Mouse (Mus musculus): ENCODE results near the gene Arsb. TPM values are rescaled to one million over a fixed set of nuclear protein-coding genes. Genes with fewer than 3 reads are reported as not detected.
A peak's percentile ranks its signal among the peaks of the same experiment; 100 is the strongest.

The Arsb gene
- polyA plus RNA-seq, 1 experiment from 2014 or later, result 4.9 TPM

DNA sequence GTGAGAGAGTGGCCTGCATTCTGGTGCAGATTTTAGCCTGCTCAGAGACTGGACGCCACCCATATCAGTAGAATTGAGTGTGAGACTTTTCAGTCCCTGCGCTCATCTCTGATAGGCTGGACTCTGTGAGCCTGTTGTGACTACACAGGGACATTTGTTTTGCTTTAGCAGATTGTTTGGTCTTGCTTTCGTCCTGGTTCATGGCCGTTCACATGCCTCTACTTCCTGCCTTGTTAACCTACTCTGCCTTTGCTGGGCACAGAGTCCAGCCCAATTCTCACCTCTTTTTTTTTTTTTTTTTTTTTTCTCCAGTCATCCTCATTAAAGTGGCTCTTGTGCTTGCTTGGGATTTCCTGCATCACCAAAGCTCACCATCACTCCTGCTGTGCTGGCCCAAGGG lies 79.2 kb downstream of the Arsb start:
- no peaks in the 10 kb centered on the region for H3K9me3 ChIP-seq (ENCODE audit: control insufficient read depth, low read length)
- DNase-seq (ENCODE audit: low spot score) (no peak), ATAC-seq (ENCODE audit: low FRiP score, low TSS enrichment) (no peak)
- no peak overlapping the region for H3K27ac ChIP-seq (replicated peaks)
- WGBS, result 72% methylated on average over 4 of the region's 4 CpGs
- TF ChIP-seq EP300 (optimal IDR thresholded peaks at IDR 0.05) (no peak), CTCF (IDR thresholded peaks at IDR 0.05; ENCODE audit: low read depth) (no peak)
- no peaks in the 10 kb centered on the region for H3K36me3 ChIP-seq (ENCODE audit: control insufficient read depth, insufficient read depth, low read length)
- no peak overlapping the region for H3K4me3 ChIP-seq (ENCODE audit: low read depth, low read length)
- H3K4me1 ChIP-seq (replicated peaks; ENCODE audit: control insufficient read depth, insufficient read depth), result no peaks in the 10 kb centered on the region
- H3K9ac ChIP-seq (ENCODE audit: low read length), result no peak overlapping the region
- no peaks in the 10 kb centered on the region for H3K27me3 ChIP-seq (ENCODE audit: control insufficient read depth, insufficient read depth, low read length)
- H3K4me2 ChIP-seq (replicated peaks; ENCODE audit: low read depth), result no peak overlapping the region

GRCm38 (mm10) chr13:93852419-93853138 lies 81.1 kb downstream of the Arsb start:
- DNase-seq (ENCODE audit: low spot score) (no peak), ATAC-seq (ENCODE audit: low FRiP score, low TSS enrichment) (no peak)
- Histone ChIP-seq H3K4me3 (ENCODE audit: low read depth, low read length) (no peak overlapping the region), H3K36me3 (ENCODE audit: control insufficient read depth, insufficient read depth, low read length) (no peaks in the 10 kb centered on the region), H3K27me3 (ENCODE audit: control insufficient read depth, insufficient read depth, low read length) (no peaks in the 10 kb centered on the region), H3K27ac (replicated peaks) (no peak overlapping the region), H3K4me1 (replicated peaks; ENCODE audit: control insufficient read depth, insufficient read depth) (no peaks in the 10 kb centered on the region), H3K9me3 (ENCODE audit: control insufficient read depth, low read length) (no peaks in the 10 kb centered on the region), H3K4me2 (replicated peaks; ENCODE audit: low read depth) (no peak overlapping the region), H3K9ac (ENCODE audit: low read length) (no peak overlapping the region)
- WGBS, result 60% methylated on average over 14 of the region's 14 CpGs
- no peak for TF ChIP-seq EP300 (optimal IDR thresholded peaks at IDR 0.05)
- TF ChIP-seq CTCF (IDR thresholded peaks at IDR 0.05; ENCODE audit: low read depth), result no peak

GRCm38 (mm10) chr13:93853767-93854166 lies 82.3 kb downstream of the Arsb start:
- no peak for ATAC-seq (ENCODE audit: low FRiP score, low TSS enrichment)
- no peak overlapping the region for H3K27ac ChIP-seq (replicated peaks)
- 90% methylated on average over 6 of the region's 6 CpGs for WGBS

DNA sequence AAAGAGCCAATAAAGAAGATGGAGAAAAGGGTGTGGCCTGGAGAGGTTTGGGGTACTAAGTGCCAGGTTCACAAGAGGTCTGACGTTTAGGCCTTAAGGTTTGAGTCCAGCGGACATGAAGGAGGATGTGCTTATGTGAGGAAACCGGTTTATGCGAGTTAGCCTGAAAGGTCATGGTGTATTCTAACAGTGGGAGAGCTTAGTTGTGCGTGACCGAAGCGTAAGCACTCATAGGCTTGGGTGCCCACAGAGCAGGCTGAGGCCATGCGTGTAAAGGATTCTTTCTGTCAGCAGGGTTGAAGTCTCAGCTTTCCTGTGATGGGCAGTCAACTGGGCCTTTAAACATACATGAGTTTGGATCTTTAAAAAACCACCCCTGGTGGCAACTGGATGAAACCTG lies 82.9 kb downstream of the Arsb start:
- no peak for ATAC-seq (ENCODE audit: low FRiP score, low TSS enrichment)
- Histone ChIP-seq H3K27ac (replicated peaks) (no peak overlapping the region), H3K9me3 (ENCODE audit: control insufficient read depth, low read length) (no peaks in the 10 kb centered on the region), H3K4me2 (replicated peaks; ENCODE audit: low read depth) (no peak overlapping the region), H3K4me3 (ENCODE audit: low read depth, low read length) (no peak overlapping the region), H3K36me3 (ENCODE audit: control insufficient read depth, insufficient read depth, low read length) (no peaks in the 10 kb centered on the region), H3K9ac (ENCODE audit: low read length) (no peak overlapping the region), H3K27me3 (ENCODE audit: control insufficient read depth, insufficient read depth, low read length) (no peaks in the 10 kb centered on the region), H3K4me1 (replicated peaks; ENCODE audit: control insufficient read depth, insufficient read depth) (no peaks in the 10 kb centered on the region)
- 91% methylated on average over 8 of the region's 8 CpGs for WGBS
- TF ChIP-seq EP300 (optimal IDR thresholded peaks at IDR 0.05) (no peak), CTCF (IDR thresholded peaks at IDR 0.05; ENCODE audit: low read depth) (no peak)
- DNase-seq (ENCODE audit: low spot score), result no peak

More at GRCm38 (mm10) chr13:93853767-93854166, 82.3 kb downstream of the Arsb start:
- no peak overlapping the region for H3K9ac ChIP-seq (ENCODE audit: low read length)
- no peaks in the 10 kb centered on the region for H3K9me3 ChIP-seq (ENCODE audit: control insufficient read depth, low read length)
- H3K4me1 ChIP-seq (replicated peaks; ENCODE audit: control insufficient read depth, insufficient read depth), result no peaks in the 10 kb centered on the region
- TF ChIP-seq CTCF (IDR thresholded peaks at IDR 0.05; ENCODE audit: low read depth), result no peak
- TF ChIP-seq EP300 (optimal IDR thresholded peaks at IDR 0.05), result no peak
- H3K4me3 ChIP-seq (ENCODE audit: low read depth, low read length), result no peak overlapping the region
- H3K27me3 ChIP-seq (ENCODE audit: control insufficient read depth, insufficient read depth, low read length), result no peaks in the 10 kb centered on the region
- DNase-seq (ENCODE audit: low spot score), result no peak
- H3K36me3 ChIP-seq (ENCODE audit: control insufficient read depth, insufficient read depth, low read length), result no peaks in the 10 kb centered on the region
- H3K4me2 ChIP-seq (replicated peaks; ENCODE audit: low read depth), result no peak overlapping the region

- WGBS, result 76% methylated on average over 3 of the region's 3 CpGs
- Histone ChIP-seq H3K4me2 (replicated peaks; ENCODE audit: low read depth) (no peak overlapping the region), H3K36me3 (ENCODE audit: control insufficient read depth, insufficient read depth, low read length) (no peaks in the 10 kb centered on the region), H3K27me3 (ENCODE audit: control insufficient read depth, insufficient read depth, low read length) (no peaks in the 10 kb centered on the region), H3K9me3 (ENCODE audit: control insufficient read depth, low read length) (no peaks in the 10 kb centered on the region), H3K27ac (replicated peaks) (no peak overlapping the region), H3K9ac (ENCODE audit: low read length) (no peak overlapping the region), H3K4me1 (replicated peaks; ENCODE audit: control insufficient read depth, insufficient read depth) (no peaks in the 10 kb centered on the region), H3K4me3 (ENCODE audit: low read depth, low read length) (no peak overlapping the region)
- no peak for ATAC-seq (ENCODE audit: low FRiP score, low TSS enrichment)
- TF ChIP-seq EP300 (optimal IDR thresholded peaks at IDR 0.05), result no peak
- no peak for TF ChIP-seq CTCF (IDR thresholded peaks at IDR 0.05; ENCODE audit: low read depth)
- DNase-seq (ENCODE audit: low spot score), result no peak
Measured at GRCm38 (mm10) chr13:93854966-93855562, 83.6 kb downstream of the Arsb start.

DNA sequence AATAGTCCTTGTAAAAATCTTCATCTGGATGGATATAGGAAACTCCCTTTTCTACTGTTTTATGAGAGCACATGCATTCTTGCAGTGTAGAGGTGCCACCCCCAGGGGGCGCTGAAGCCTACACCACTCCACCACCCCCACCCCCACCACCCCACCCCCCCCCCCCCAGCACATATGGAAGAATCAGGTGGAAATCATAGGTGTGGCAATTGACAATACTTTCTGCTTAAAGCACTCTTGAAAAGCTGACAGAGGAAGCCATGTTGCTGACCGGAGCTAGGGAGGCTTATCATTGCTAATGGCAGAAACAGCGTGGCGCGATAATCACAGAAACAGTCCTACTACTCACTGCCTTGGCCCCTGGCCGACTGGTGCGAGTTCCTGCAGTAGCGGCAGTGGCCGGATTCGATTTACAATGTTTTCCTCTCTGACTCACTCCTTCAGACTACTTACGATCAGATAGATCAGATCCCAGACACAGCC lies 84.3 kb downstream of the Arsb start:
- TF ChIP-seq EP300 (optimal IDR thresholded peaks at IDR 0.05), result no peak
- TF ChIP-seq CTCF (IDR thresholded peaks at IDR 0.05; ENCODE audit: low read depth), result peak; percentile 52
- 0 out of 2 replicates have a peak overlapping the region, but pooled peaks have one; percentile 17 for H3K4me2 ChIP-seq (replicated peaks; ENCODE audit: low read depth)
- H3K36me3 ChIP-seq (ENCODE audit: control insufficient read depth, insufficient read depth, low read length), result no peaks in the 10 kb centered on the region
- H3K9me3 ChIP-seq (ENCODE audit: control insufficient read depth, low read length), result no peaks in the 10 kb centered on the region
- H3K9ac ChIP-seq (ENCODE audit: low read length), result no peak overlapping the region
- ATAC-seq (ENCODE audit: low FRiP score, low TSS enrichment) (peak; percentile 57), DNase-seq (ENCODE audit: low spot score) (peak; percentile 51)
- no peaks in the 10 kb centered on the region for H3K27me3 ChIP-seq (ENCODE audit: control insufficient read depth, insufficient read depth, low read length)
- 25% methylated on average over 11 of the region's 11 CpGs for WGBS
- no peak overlapping the region for H3K27ac ChIP-seq (replicated peaks)
- H3K4me1 ChIP-seq (replicated peaks; ENCODE audit: control insufficient read depth, insufficient read depth), result no peaks in the 10 kb centered on the region
- H3K4me3 ChIP-seq (ENCODE audit: low read depth, low read length), result no peak overlapping the region

Data from stomach, postnatal 0 days (tissue).